11 mouse cellular contexts compared by ENCODE assay signal in the genomic region with DNA sequence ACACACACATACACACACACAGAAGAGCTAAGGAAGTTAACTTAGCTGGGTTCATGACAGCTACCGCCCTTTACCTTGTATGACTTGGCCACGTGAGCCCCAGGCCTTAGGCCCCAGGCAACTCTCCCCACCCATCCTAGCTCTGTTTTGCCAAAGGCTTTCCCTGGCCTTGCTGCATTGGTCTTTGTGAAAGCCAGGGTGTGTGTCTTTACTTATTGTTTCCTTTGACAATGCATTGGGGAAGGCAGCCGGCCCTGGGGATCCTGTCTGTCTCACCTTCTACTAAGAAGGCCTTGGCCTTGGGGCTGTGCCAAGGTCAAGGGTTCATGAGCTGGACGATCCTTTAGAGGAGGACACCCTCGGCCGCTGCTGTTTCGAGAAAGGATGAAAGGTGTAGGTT. TPM values are rescaled to one million over a fixed set of nuclear protein-coding genes. Genes with fewer than 3 reads are reported as not detected.
DNase-seq lines count a peak whose midpoint lies in the region; ATAC-seq and TF ChIP-seq lines count a peak whose summit lies in the region.
"Had no signal": no experiment of that assay in that cellular context is flagged by ENCODE, and none has a peak within 500 bp of the region (broad histone marks: within the 10 kb centered on the region; RNA-seq: fewer than 3 reads in every experiment).

No protein-coding gene starts in this region.

- intact Hi-C loops in gastrocnemius, adult 2 months (cut with DNase I), result no loop called here
- intact Hi-C loops in left cerebral cortex, postnatal 25 days (cut with DNase I), result no loop called here

- H3K36me3 ChIP-seq in heart, embryonic 12.5 days, result no peaks in the 10 kb centered on the region
- H3K36me3 ChIP-seq in kidney, embryonic 14.5 days (ENCODE audit: control insufficient read depth, insufficient read depth, low read length), result no peaks in the 10 kb centered on the region
- H3K36me3 ChIP-seq in midbrain, embryonic 16.5 days (ENCODE audit: control insufficient read depth, insufficient read depth, low read length), result no peaks in the 10 kb centered on the region
- no peaks in the 10 kb centered on the region; the same call in 1 of the 2 replicates for H3K36me3 ChIP-seq in liver, postnatal 0 days (replicated peaks; ENCODE audit: insufficient read depth, low read length)
- H3K36me3 ChIP-seq: neural tube, embryonic 12.5 days had no signal

- TF ChIP-seq EP300 in liver, postnatal 0 days (IDR thresholded peaks at IDR 0.05; ENCODE audit: low read depth), result no peak

- H3K4me3 ChIP-seq in gastrocnemius, adult 2 months, result peak overlapping the region; percentile 24
- H3K4me3 ChIP-seq in heart, embryonic 12.5 days, result no peak overlapping the region
- H3K4me3 ChIP-seq in kidney, embryonic 14.5 days (ENCODE audit: low read length), result no peak overlapping the region
- H3K4me3 ChIP-seq in midbrain, embryonic 16.5 days (ENCODE audit: low read depth, low read length), result no peak overlapping the region
- no peak overlapping the region for H3K4me3 ChIP-seq in liver, postnatal 0 days (ENCODE audit: low read depth, low read length)
- H3K4me3 ChIP-seq: erythroblast, embryonic 14.5 days; neural tube, embryonic 12.5 days had no signal

- peak; percentile 77 for DNase-seq in gastrocnemius, adult 2 months
- DNase-seq in gastrocnemius, postnatal 25 days, result no peak
- DNase-seq in urinary bladder, postnatal 25 days (ENCODE audit: low spot score), result no peak
- no peak for DNase-seq in liver, postnatal 0 days
- no peak for DNase-seq in left cerebral cortex, postnatal 25 days (ENCODE audit: low spot score in 2 of 2)
- DNase-seq: left cerebral cortex, postnatal 4 days had no signal

- peaks cover 81% of the 10 kb centered on the region for H3K4me1 ChIP-seq in heart, embryonic 12.5 days (replicated peaks)
- H3K4me1 ChIP-seq in kidney, embryonic 14.5 days (ENCODE audit: control insufficient read depth, insufficient read depth, low read length), result peaks cover 45% of the 10 kb centered on the region
- peaks cover 40% of the 10 kb centered on the region for H3K4me1 ChIP-seq in midbrain, embryonic 16.5 days (ENCODE audit: control insufficient read depth, insufficient read depth, low read length)
- H3K4me1 ChIP-seq in liver, postnatal 0 days (ENCODE audit: insufficient read depth), result peaks cover 15% of the 10 kb centered on the region

- H3K9me3 ChIP-seq in heart, embryonic 12.5 days (replicated peaks), result no peaks in the 10 kb centered on the region
- H3K9me3 ChIP-seq in kidney, embryonic 14.5 days (ENCODE audit: control insufficient read depth, low read length), result no peaks in the 10 kb centered on the region
- H3K9me3 ChIP-seq in midbrain, embryonic 16.5 days (replicated peaks; ENCODE audit: control insufficient read depth, low read length, poor library complexity, severe bottlenecking), result no peaks in the 10 kb centered on the region
- H3K9me3 ChIP-seq in liver, postnatal 0 days (ENCODE audit: low read length), result no peaks in the 10 kb centered on the region
- H3K9me3 ChIP-seq: neural tube, embryonic 12.5 days had no signal

- ATAC-seq in heart, embryonic 12.5 days (ENCODE audit: insufficient number of reproducible peaks, low FRiP score), result no peak
- ATAC-seq in kidney, embryonic 14.5 days (ENCODE audit: low FRiP score, low TSS enrichment), result no peak
- no peak for ATAC-seq in midbrain, embryonic 16.5 days
- ATAC-seq in liver, postnatal 0 days, result no peak

- no peak for TF ChIP-seq CTCF in gastrocnemius, adult 2 months (IDR thresholded peaks at IDR 0.05)
- no peak for TF ChIP-seq CTCF in liver, postnatal 0 days (IDR thresholded peaks at IDR 0.05; ENCODE audit: low read depth)

- peak overlapping the region; percentile 4; the same call in 1 of the 2 replicates for H3K9ac ChIP-seq in heart, embryonic 12.5 days
- H3K9ac ChIP-seq in kidney, embryonic 14.5 days (ENCODE audit: low read depth, low read length), result no peak overlapping the region
- no peak overlapping the region for H3K9ac ChIP-seq in midbrain, embryonic 16.5 days (ENCODE audit: low read depth, low read length)
- H3K9ac ChIP-seq in liver, postnatal 0 days (replicated peaks), result no peak overlapping the region
- H3K9ac ChIP-seq: neural tube, embryonic 12.5 days had no signal

- no peaks in the 10 kb centered on the region for H3K27me3 ChIP-seq in heart, embryonic 12.5 days (replicated peaks)
- H3K27me3 ChIP-seq in kidney, embryonic 14.5 days (ENCODE audit: control insufficient read depth, insufficient read depth, low read length), result no peaks in the 10 kb centered on the region
- H3K27me3 ChIP-seq in midbrain, embryonic 16.5 days (ENCODE audit: control insufficient read depth, insufficient read depth, low read depth, low read length), result no peaks in the 10 kb centered on the region
- H3K27me3 ChIP-seq in liver, postnatal 0 days (ENCODE audit: insufficient read depth, low read length), result no peaks in the 10 kb centered on the region
- H3K27me3 ChIP-seq: neural tube, embryonic 12.5 days had no signal

- peak overlapping the region; percentile 86 for H3K27ac ChIP-seq in gastrocnemius, adult 2 months
- H3K27ac ChIP-seq in heart, embryonic 12.5 days (ENCODE audit: poor library complexity, severe bottlenecking), result peak overlapping the region; percentile 46; the same call in 1 of the 2 replicates
- peak overlapping the region; percentile 26; the same call in 1 of the 2 replicates for H3K27ac ChIP-seq in kidney, embryonic 14.5 days (ENCODE audit: low read depth, low read length)
- H3K27ac ChIP-seq in midbrain, embryonic 16.5 days (ENCODE audit: low read length), result peak overlapping the region; percentile 13; the same call in 1 of the 2 replicates
- no peak overlapping the region for H3K27ac ChIP-seq in liver, postnatal 0 days (ENCODE audit: low read depth)
- H3K27ac ChIP-seq: neural tube, embryonic 12.5 days had no signal

- no peak overlapping the region for H3K4me2 ChIP-seq in heart, embryonic 12.5 days
- no peak overlapping the region for H3K4me2 ChIP-seq in kidney, embryonic 14.5 days (replicated peaks; ENCODE audit: low read depth, low read length)
- no peak overlapping the region for H3K4me2 ChIP-seq in midbrain, embryonic 16.5 days (ENCODE audit: low read length)
- no peak overlapping the region for H3K4me2 ChIP-seq in liver, postnatal 0 days (ENCODE audit: low read depth, low read length)
- H3K4me2 ChIP-seq: neural tube, embryonic 12.5 days had no signal

- 64% methylated on average over 7 of the region's 7 CpGs for WGBS in heart, embryonic 12.5 days
- 38% methylated on average over 7 of the region's 7 CpGs for WGBS in kidney, embryonic 14.5 days
- WGBS in midbrain, embryonic 16.5 days, result 41% methylated on average over 7 of the region's 7 CpGs
- 73% methylated on average over 7 of the region's 7 CpGs for WGBS in liver, postnatal 0 days (ENCODE audit: insufficient replicate concordance)

RNA-seq across cellular contexts. Expression of gene Trak1, which starts 38.3 kb away (rescaled TPM):
- total RNA-seq in gastrocnemius, adult 2 months (2021), result 100 to 1,000 TPM; 156 to 204 TPM
- total RNA-seq in gastrocnemius, postnatal 25 days (2021), result 100 to 1,000 TPM; 180 to 193 TPM
- polyA plus RNA-seq in heart, embryonic 12.5 days (2016; fragmentation: Nextera tagmentation; extraction: Ambion mirVana), result 37.3 and 42.0 TPM in 2 replicates
- polyA plus RNA-seq in kidney, embryonic 14.5 days (2014; fragmentation: Nextera tagmentation; extraction: Ambion mirVana), result 10.8 and 15.4 TPM in 2 replicates
- polyA plus RNA-seq in midbrain, embryonic 16.5 days (2015; fragmentation: Nextera tagmentation; extraction: Ambion mirVana), result 53.8 and 60.6 TPM in 2 replicates
- 4.9 and 5.1 TPM in 2 replicates for polyA plus RNA-seq in liver, postnatal 0 days (2015; fragmentation: Nextera tagmentation; extraction: Ambion mirVana)
- 100 to 1,000 TPM; 240 to 249 TPM for total RNA-seq in left cerebral cortex, postnatal 25 days (2021)

RNA-seq across cellular contexts. Expression of gene Ulk4, which starts 58.6 kb away (rescaled TPM):
- under 1 TPM; 0.11 to 0.36 TPM for total RNA-seq in gastrocnemius, adult 2 months (2021)
- total RNA-seq in gastrocnemius, postnatal 25 days (2021), result under 1 TPM; 0.18 to 0.29 TPM
- 97.4 and 111 TPM in 2 replicates for polyA plus RNA-seq in heart, embryonic 12.5 days (2016; fragmentation: Nextera tagmentation; extraction: Ambion mirVana)
- 124 and 166 TPM in 2 replicates for polyA plus RNA-seq in kidney, embryonic 14.5 days (2014; fragmentation: Nextera tagmentation; extraction: Ambion mirVana)
- 102 and 112 TPM in 2 replicates for polyA plus RNA-seq in midbrain, embryonic 16.5 days (2015; fragmentation: Nextera tagmentation; extraction: Ambion mirVana)
- polyA plus RNA-seq in liver, postnatal 0 days (2015; fragmentation: Nextera tagmentation; extraction: Ambion mirVana), result 23.2 and 25.4 TPM in 2 replicates
- 1 to 10 TPM; 7.4 to 9.1 TPM for total RNA-seq in left cerebral cortex, postnatal 25 days (2021)
